Mouse (Mus musculus) embryonic facial prominence, embryonic 10.5 days (tissue): ENCODE measurements around the gene Tbck. TPM values are rescaled to one million over a fixed set of nuclear protein-coding genes. Genes with fewer than 3 reads are reported as not detected.

Experiments
- DNase-seq: peaks from one replicate; pipeline ENCODE4 v3.0.0-alpha.2; 2017; ENCODE audit warnings: low spot score
- H3K27ac ChIP-seq: fragments of 300-500 bp; sonication (generic); replicated peaks from 2 replicates; pipeline ENCODE4 v1.5.1; 2016; ENCODE audit warnings: mild to moderate bottlenecking
- H3K27me3 ChIP-seq: fragments of 300-500 bp; sonication (generic); replicated peaks from 2 replicates; pipeline ENCODE4 v1.6.1; 2016; ENCODE audit warnings: low read depth, mild to moderate bottlenecking; ENCODE audit not compliant: poor library complexity, severe bottlenecking
- H3K36me3 ChIP-seq: fragments of 300-500 bp; sonication (generic); replicated peaks from 2 replicates; pipeline ENCODE4 v1.6.1; 2016; ENCODE audit warnings: mild to moderate bottlenecking, moderate library complexity
- H3K4me1 ChIP-seq: fragments of 300-500 bp; sonication (generic); 2 replicates; pipeline ENCODE4 v1.6.1; 2016
- H3K4me3 ChIP-seq: fragments of 300-500 bp; sonication (generic); 2 replicates; pipeline ENCODE4 v1.5.1; 2016; ENCODE audit warnings: mild to moderate bottlenecking, moderate library complexity
- H3K9me3 ChIP-seq: fragments of 300-500 bp; sonication (generic); 2 replicates; pipeline ENCODE4 v1.6.1; 2016; ENCODE audit warnings: mild to moderate bottlenecking
- WGBS: fragments of 180-500 bp; shearing (Covaris S2); methylation state at CpG from one replicate; pipeline ENCODE4 v1.1.7; 2016; 5-methylcytosine and 5-hydroxymethylcytosine counted together
- polyA plus RNA-seq: library from polyadenylated mRNA; unstranded; fragments of >200 nt; fragmentation: Nextera tagmentation; extraction: Ambion mirVana; gene quantifications from 2 replicates; pipeline ENCODE4 v1.2.1, GENCODE M21; 2016

The Tbck gene
- polyA plus RNA-seq, 1 experiment from 2014 or later: 23.2 TPM

DNA sequence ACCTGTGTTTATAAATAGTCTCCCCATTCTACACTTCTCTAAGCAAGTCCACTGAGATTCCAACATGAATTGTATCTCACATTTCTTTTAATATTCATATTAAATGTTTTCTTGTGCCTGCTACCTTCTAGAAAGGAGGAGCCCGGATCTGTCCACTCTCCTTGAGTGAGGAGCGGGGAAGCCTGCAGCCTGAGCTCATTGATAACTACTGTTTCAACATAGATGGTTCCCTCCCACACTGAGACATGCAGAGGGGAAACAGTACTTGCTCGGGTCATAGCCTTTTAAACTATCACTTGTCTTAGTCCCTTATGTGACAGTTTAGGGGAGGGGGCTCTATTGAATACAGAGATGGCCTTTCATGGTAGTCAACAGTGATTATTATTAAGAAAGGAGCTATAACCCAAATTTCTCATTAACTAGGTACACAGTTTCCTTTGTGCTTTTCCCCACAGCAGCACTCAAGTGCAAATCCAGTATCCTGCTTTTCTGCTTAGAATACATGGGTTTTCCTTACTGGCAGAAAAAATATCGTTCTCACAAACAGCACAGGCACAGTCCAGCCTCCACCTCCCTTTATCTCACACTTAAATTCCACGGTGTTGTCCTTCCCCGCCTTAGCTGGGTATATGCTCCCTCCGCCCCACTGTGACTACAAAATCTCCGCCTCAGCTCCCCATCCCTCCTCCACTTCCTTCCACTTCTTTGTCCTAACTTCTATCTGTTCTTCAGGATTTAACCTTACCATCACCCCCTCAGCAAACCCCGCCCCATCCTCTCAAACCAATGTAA is 130.0 kb downstream of the Tbck start:
- Histone ChIP-seq H3K4me1 (no peaks in the 10 kb centered on the region), H3K36me3 (no peaks in the 10 kb centered on the region), H3K4me3 (no peak overlapping the region), H3K27me3 (no peaks in the 10 kb centered on the region), H3K9me3 (no peaks in the 10 kb centered on the region), H3K27ac (no peak overlapping the region)
- DNase-seq: no peak
- WGBS: 85% methylated on average over 9 of the region's 9 CpGs

- Histone ChIP-seq H3K27me3 (no peaks in the 10 kb centered on the region), H3K36me3 (no peaks in the 10 kb centered on the region), H3K27ac (no peak overlapping the region), H3K4me3 (no peak overlapping the region), H3K9me3 (no peaks in the 10 kb centered on the region), H3K4me1 (no peaks in the 10 kb centered on the region)
- 89% methylated on average over 10 of the region's 10 CpGs for WGBS
- DNase-seq: no peak
Observed at GRCm38 (mm10) chr3:132814791-132815496, 131.0 kb downstream of the Tbck start.

GRCm38 (mm10) chr3:132815497-132816326 is 131.8 kb downstream of the Tbck start:
- DNase-seq: no peak
- Histone ChIP-seq H3K9me3 (no peaks in the 10 kb centered on the region), H3K36me3 (no peaks in the 10 kb centered on the region), H3K27ac (no peak overlapping the region), H3K4me1 (no peaks in the 10 kb centered on the region), H3K4me3 (no peak overlapping the region), H3K27me3 (no peaks in the 10 kb centered on the region)
- WGBS: 88% methylated on average over 4 of the region's 4 CpGs

DNA sequence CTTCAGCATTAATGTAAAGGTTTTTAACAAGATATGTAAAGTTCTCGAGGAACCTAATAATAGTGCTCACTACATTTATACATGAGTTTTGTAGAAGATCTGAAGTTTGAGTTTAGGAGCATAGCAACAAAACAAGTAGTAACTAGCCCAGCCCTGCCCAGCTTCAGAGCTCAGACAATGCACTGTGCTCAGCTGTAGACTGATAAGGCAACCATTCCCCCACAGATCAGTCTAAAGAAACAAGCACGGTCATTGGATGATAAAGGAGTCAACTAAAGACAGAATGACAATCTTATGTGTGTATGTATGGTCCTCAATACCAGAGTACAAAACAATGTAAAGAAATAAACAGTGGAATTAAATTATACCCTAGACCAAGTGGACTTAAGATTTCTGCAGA is 135.5 kb downstream of the Tbck start:
- Histone ChIP-seq H3K27me3 (no peaks in the 10 kb centered on the region), H3K27ac (no peak overlapping the region), H3K4me1 (no peaks in the 10 kb centered on the region), H3K4me3 (no peak overlapping the region), H3K36me3 (no peaks in the 10 kb centered on the region), H3K9me3 (no peaks in the 10 kb centered on the region)
- DNase-seq: no peak
- 85% methylated on average over 2 of the region's 2 CpGs for WGBS

- peaks cover 12% of the 10 kb centered on the region for H3K36me3 ChIP-seq
- no peaks in the 10 kb centered on the region for H3K27me3 ChIP-seq
- H3K4me1 ChIP-seq: no peaks in the 10 kb centered on the region
- H3K27ac ChIP-seq: no peak overlapping the region
- DNase-seq: no peak
- WGBS: 86% methylated on average over 16 of the region's 16 CpGs
- no peaks in the 10 kb centered on the region for H3K9me3 ChIP-seq
- no peak overlapping the region for H3K4me3 ChIP-seq
Observed at GRCm38 (mm10) chr3:132831179-132831873, 147.4 kb downstream of the Tbck start.

DNA sequence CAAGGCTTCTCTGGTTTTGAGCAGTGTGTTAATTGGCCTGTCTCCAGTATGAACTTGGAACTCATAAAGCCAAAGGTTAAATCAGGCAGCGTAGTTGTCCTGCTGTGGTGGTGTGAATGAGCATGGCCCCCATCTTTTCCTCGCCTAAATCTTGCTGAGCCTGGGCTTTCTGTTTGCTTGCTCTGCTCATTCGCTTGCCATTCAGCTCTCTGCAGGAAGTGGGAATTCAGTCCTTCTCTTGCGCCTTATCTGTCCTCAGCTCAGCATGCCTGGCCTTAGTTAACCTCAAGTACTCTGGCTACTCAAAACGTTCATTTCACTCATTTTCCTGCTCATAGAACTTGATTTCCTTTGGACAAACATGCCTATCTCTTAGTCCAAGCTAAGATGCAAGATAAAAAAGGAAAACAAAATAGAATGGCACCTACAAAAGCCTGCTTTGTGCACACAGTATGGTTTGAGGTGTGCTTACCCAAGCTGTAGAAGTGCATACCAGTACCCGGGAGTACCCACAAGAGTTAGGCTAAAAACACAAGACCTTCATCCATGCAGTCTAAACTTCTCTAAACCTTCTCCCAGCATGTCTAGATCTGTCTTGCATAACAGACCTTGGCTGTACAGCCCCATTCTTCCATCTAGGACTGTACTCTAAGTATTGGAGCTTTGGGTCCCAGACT is 151.3 kb downstream of the Tbck start:
- no peaks in the 10 kb centered on the region for H3K27me3 ChIP-seq
- DNase-seq: no peak
- peaks cover 35% of the 10 kb centered on the region for H3K36me3 ChIP-seq
- no peak overlapping the region for H3K27ac ChIP-seq
- no peaks in the 10 kb centered on the region for H3K9me3 ChIP-seq
- WGBS: 80% methylated on average over 6 of the region's 6 CpGs
- no peak overlapping the region for H3K4me3 ChIP-seq
- no peaks in the 10 kb centered on the region for H3K4me1 ChIP-seq

DNA sequence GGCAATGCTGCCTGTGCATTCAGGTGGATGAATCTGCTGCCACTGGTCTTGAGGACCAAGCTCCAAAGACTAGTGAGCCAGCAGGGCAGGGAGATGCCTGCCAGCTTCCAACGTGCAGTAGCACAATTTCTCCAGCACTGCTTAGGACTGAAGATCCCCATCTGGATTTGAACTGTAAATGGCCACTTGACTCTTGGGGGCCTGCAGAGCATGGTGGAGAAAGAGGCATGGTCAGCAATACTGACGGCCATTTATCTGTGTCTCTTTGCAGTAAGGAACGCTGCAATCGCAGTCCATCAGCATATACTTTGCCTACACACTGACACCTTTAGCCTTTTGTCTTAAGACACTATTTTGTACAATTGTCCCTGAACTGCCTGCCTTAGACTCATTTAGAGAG is 153.2 kb downstream of the Tbck start:
- Histone ChIP-seq H3K4me1 (no peaks in the 10 kb centered on the region), H3K36me3 (peaks cover 41% of the 10 kb centered on the region), H3K9me3 (no peaks in the 10 kb centered on the region), H3K27me3 (no peaks in the 10 kb centered on the region), H3K4me3 (no peak overlapping the region), H3K27ac (no peak overlapping the region)
- DNase-seq: no peak
- 92% methylated on average over 4 of the region's 4 CpGs for WGBS

DNA sequence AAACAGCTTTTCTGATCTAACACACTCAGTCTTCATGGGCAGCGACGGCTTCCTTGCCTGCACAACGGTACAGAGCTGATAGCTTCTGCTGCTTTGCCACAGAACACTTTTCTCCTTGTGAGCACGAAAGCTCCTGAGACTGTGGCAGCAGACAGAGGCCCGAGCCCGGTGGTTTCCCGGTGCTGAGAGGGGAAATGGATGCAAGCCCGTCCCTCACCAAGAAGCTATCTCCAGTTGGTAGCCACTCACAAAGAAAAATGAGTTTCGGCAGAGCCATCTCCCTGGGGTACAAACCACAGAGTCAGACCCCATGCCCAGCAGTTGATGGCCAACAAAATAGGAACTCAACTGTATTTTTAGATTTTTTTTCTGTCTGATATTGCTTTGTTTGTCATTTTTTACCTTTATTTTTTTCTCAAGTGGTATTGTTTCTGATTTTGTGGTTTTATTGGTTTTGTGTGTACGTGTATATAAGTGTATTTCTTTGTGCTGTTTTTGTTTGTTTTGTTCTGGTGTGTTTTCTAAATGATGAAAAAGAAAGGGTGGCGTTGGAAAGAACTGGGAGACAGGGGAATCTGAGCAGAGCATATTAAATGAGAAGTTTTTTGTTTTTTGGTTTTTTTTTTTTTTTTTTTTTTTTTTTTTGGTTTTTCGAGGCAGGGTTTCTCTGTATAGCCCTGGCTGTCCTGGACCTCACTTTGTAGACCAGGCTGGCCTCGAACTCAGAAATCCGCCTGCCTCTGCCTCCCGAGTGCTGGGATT is 154.9 kb downstream of the Tbck start:
- Histone ChIP-seq H3K27me3 (no peaks in the 10 kb centered on the region), H3K4me1 (no peaks in the 10 kb centered on the region), H3K9me3 (no peaks in the 10 kb centered on the region), H3K36me3 (peaks cover 41% of the 10 kb centered on the region), H3K27ac (no peak overlapping the region), H3K4me3 (no peak overlapping the region)
- DNase-seq: no peak
- 92% methylated on average over 15 of the region's 15 CpGs for WGBS

DNA sequence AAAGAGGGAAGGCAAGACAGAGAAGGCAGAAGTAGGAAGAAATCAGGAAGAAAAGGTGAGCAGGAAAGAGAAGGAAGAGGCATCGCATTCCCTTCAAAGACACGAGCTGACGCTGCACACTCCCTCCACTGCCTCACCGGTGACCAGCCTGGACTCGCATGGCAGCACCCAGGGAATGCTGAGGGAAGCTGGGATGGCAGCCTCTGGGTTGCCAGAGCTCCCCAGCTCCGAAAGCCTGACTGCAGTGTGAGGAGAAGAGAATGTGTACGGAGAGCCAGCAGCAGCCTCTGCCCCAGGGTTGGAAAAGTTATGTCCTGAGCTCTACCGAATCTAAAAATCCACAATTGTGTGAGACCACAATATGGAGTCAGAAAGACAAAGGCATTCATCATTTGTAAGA is 155.6 kb downstream of the Tbck start:
- Histone ChIP-seq H3K4me1 (no peaks in the 10 kb centered on the region), H3K27me3 (no peaks in the 10 kb centered on the region), H3K27ac (no peak overlapping the region), H3K9me3 (no peaks in the 10 kb centered on the region), H3K4me3 (no peak overlapping the region), H3K36me3 (peaks cover 36% of the 10 kb centered on the region)
- 88% methylated on average over 8 of the region's 8 CpGs for WGBS
- no peak for DNase-seq

DNA sequence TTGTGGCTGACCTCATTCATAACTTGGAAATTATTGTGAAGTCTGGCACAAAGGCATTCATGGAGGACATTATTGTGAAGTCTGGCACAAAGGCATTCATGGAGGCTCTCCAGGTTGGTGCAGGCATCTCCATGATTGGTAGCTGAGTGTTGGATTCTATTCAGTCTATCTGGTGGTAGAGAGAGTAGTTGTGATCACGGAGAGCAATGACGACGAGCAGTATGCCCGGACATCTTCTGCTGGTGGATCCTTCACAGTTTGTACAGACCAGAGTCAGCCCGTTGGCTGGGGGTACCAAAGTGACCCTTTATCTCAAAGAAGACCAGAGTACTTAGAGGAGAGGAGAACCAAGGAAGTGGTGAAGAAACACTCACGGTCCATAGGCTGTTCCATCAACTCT is 158.7 kb downstream of the Tbck start:
- Histone ChIP-seq H3K27ac (no peak overlapping the region), H3K4me1 (no peaks in the 10 kb centered on the region), H3K27me3 (no peaks in the 10 kb centered on the region), H3K36me3 (peaks cover 27% of the 10 kb centered on the region), H3K4me3 (no peak overlapping the region), H3K9me3 (no peaks in the 10 kb centered on the region)
- 95% methylated on average over 6 of the region's 6 CpGs for WGBS
- DNase-seq: no peak

- H3K27me3 ChIP-seq: no peaks in the 10 kb centered on the region
Observed at GRCm38 (mm10) chr3:132849669-132850068, 165.7 kb downstream of the Tbck start.

More at GRCm38 (mm10) chr3:132849669-132850068, 165.7 kb downstream of the Tbck start:
- no peak overlapping the region for H3K4me3 ChIP-seq
- no peak for DNase-seq
- H3K36me3 ChIP-seq: no peaks in the 10 kb centered on the region
- H3K27ac ChIP-seq: no peak overlapping the region
- 80% methylated on average over 7 of the region's 7 CpGs for WGBS
- peaks cover 12% of the 10 kb centered on the region for H3K4me1 ChIP-seq
- H3K9me3 ChIP-seq: no peaks in the 10 kb centered on the region
